8 mouse cellular contexts compared by ENCODE assay signal in the genomic region with DNA sequence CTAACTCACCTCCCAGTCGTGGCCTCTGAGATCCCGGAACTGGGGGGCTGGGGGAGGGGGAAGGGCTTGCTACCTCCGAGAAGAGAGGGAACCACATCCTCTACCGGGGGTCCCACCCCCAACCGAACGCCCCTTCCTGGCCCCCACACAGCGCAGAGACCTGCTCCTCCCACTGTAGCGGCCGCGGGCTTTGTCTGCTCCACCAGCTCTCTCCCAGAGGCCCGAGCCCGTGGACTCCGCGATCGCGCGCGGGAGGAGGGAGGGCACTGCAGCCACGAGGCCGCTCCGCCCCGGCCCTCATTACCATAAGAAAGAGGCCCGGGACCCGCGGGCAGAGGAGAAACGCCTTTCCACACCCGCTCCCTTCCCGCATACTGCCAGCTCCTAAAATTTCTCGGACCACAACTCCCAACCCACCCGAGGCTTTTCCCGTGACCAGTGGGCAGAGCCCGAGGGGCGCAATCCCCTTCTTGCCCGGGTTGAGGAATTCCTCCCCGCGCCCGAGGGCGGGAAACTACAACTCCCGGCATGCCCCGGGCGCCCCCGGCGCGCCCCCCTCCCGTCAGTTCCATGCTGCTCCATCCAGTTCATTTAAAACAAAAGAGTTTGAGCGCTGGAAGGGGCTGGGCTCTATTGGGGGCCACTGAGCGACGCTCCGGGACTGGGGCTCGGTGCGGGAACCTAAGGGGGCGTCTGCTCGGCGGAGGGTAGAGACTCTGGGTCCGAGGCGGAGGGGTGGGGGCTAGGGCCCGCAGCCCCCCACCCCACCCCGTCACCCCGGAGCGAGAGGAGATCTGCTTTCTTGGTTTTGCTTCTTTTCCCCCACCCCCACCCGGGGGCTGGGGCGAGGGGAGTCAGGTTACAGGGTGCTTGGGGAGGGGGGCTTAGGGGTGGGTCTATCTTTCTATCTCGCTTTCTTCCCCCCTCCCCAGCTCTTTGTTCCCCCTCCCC. TPM values are rescaled to one million over a fixed set of nuclear protein-coding genes. Genes with fewer than 3 reads are reported as not detected.
DNase-seq lines count a peak whose midpoint lies in the region; ATAC-seq lines count a peak whose summit lies in the region.

No protein-coding gene starts in this region.

- peak; percentile 79 for ATAC-seq in heart, embryonic 15.5 days (replicated peaks; ENCODE audit: insufficient number of reproducible peaks, insufficient read depth, low FRiP score, low read depth)
- ATAC-seq in liver, embryonic 15.5 days (ENCODE audit: insufficient read depth): peak; percentile 58
- peak; percentile 85 for ATAC-seq in neural tube, embryonic 12.5 days (ENCODE audit: low FRiP score, low read depth)

- peak overlapping the region; percentile 94 for H3K9ac ChIP-seq in heart, embryonic 15.5 days
- peak overlapping the region; percentile 79 for H3K9ac ChIP-seq in liver, embryonic 15.5 days
- H3K9ac ChIP-seq in neural tube, embryonic 12.5 days: peak overlapping the region; percentile 98

- under 1% methylated on average over 62 of the region's 63 CpGs for WGBS in forebrain, embryonic 10.5 days
- under 1% methylated on average over 60 of the region's 63 CpGs for WGBS in heart, embryonic 15.5 days
- WGBS in liver, embryonic 15.5 days (ENCODE audit: insufficient replicate concordance): under 1% methylated on average over 55 of the region's 63 CpGs
- under 1% methylated on average over 63 of the region's 63 CpGs for WGBS in neural tube, embryonic 12.5 days

- DNase-seq in CD4-positive, CD25-positive, alpha-beta regulatory T cell, adult 2 months (ENCODE audit: low read depth, low spot score): peak; percentile 84
- peak; percentile 87 for DNase-seq in brain, embryonic 18.5 days (ENCODE audit: low read depth, low spot score)
- peak; percentile 93 for DNase-seq in forebrain, embryonic 10.5 days (ENCODE audit: extremely low spot score, low spot score)
- DNase-seq in kidney, postnatal 25 days: peak; percentile 86 to 92
- peak; percentile 58 for DNase-seq in telencephalon, adult 2 months (ENCODE audit: low read depth, low spot score)

- H3K4me3 ChIP-seq in forebrain, embryonic 10.5 days: peak overlapping the region; percentile 93
- H3K4me3 ChIP-seq in heart, embryonic 15.5 days: peak overlapping the region; percentile 94
- H3K4me3 ChIP-seq in liver, embryonic 15.5 days (replicated peaks): peak overlapping the region; percentile 72
- peak overlapping the region; percentile 73 for H3K4me3 ChIP-seq in neural tube, embryonic 12.5 days

- H3K36me3 ChIP-seq in forebrain, embryonic 10.5 days (replicated peaks): peaks cover 36% of the 10 kb centered on the region
- H3K36me3 ChIP-seq in heart, embryonic 15.5 days: peaks cover 5% of the 10 kb centered on the region; the same call in 1 of the 2 replicates
- H3K36me3 ChIP-seq in liver, embryonic 15.5 days (replicated peaks): no peaks in the 10 kb centered on the region
- peaks cover 13% of the 10 kb centered on the region for H3K36me3 ChIP-seq in neural tube, embryonic 12.5 days

- peak overlapping the region; percentile 74 for H3K4me2 ChIP-seq in heart, embryonic 15.5 days
- peak overlapping the region; percentile 99 for H3K4me2 ChIP-seq in liver, embryonic 15.5 days
- H3K4me2 ChIP-seq in neural tube, embryonic 12.5 days (replicated peaks): peak overlapping the region; percentile 94

- peaks cover 82% of the 10 kb centered on the region for H3K4me1 ChIP-seq in forebrain, embryonic 10.5 days
- H3K4me1 ChIP-seq in heart, embryonic 15.5 days (replicated peaks): peaks cover 73% of the 10 kb centered on the region
- H3K4me1 ChIP-seq in liver, embryonic 15.5 days (replicated peaks): peaks cover 71% of the 10 kb centered on the region
- peaks cover 63% of the 10 kb centered on the region for H3K4me1 ChIP-seq in neural tube, embryonic 12.5 days

- H3K27me3 ChIP-seq in forebrain, embryonic 10.5 days (ENCODE audit: poor library complexity, severe bottlenecking): no peaks in the 10 kb centered on the region
- H3K27me3 ChIP-seq in heart, embryonic 15.5 days: no peaks in the 10 kb centered on the region
- H3K27me3 ChIP-seq in liver, embryonic 15.5 days: peaks cover 33% of the 10 kb centered on the region
- no peaks in the 10 kb centered on the region for H3K27me3 ChIP-seq in neural tube, embryonic 12.5 days (replicated peaks)

- peak overlapping the region; percentile 99 for H3K27ac ChIP-seq in forebrain, embryonic 10.5 days
- peak overlapping the region; percentile 89 for H3K27ac ChIP-seq in heart, embryonic 15.5 days
- H3K27ac ChIP-seq in liver, embryonic 15.5 days (replicated peaks): peak overlapping the region; percentile 76
- peak overlapping the region; percentile 94 for H3K27ac ChIP-seq in neural tube, embryonic 12.5 days

- no peaks in the 10 kb centered on the region for H3K9me3 ChIP-seq in forebrain, embryonic 10.5 days
- H3K9me3 ChIP-seq in heart, embryonic 15.5 days (replicated peaks): no peaks in the 10 kb centered on the region
- H3K9me3 ChIP-seq in liver, embryonic 15.5 days (replicated peaks): no peaks in the 10 kb centered on the region
- H3K9me3 ChIP-seq in neural tube, embryonic 12.5 days: no peaks in the 10 kb centered on the region

RNA-seq across cellular contexts. Expression of gene Mex3a, which starts 0.6 kb away (rescaled TPM):
- polyA plus RNA-seq in forebrain, embryonic 10.5 days (2016; fragmentation: Nextera tagmentation; extraction: Ambion mirVana): 27.4 and 28.6 TPM in 2 replicates
- polyA plus RNA-seq in heart, embryonic 15.5 days (2015; fragmentation: Nextera tagmentation; extraction: Ambion mirVana): 6.5 and 8.0 TPM in 2 replicates
- 0.60 and 0.67 TPM in 2 replicates for polyA plus RNA-seq in liver, embryonic 15.5 days (2015; fragmentation: Nextera tagmentation; extraction: Ambion mirVana)
- 41.9 and 43.3 TPM in 2 replicates for polyA plus RNA-seq in neural tube, embryonic 12.5 days (2016; fragmentation: Nextera tagmentation; extraction: Ambion mirVana)

RNA-seq across cellular contexts. Expression of gene Rab25, which starts 16.5 kb away (rescaled TPM):
- polyA plus RNA-seq in forebrain, embryonic 10.5 days (2016; fragmentation: Nextera tagmentation; extraction: Ambion mirVana): 2.8 and 4.0 TPM in 2 replicates
- polyA plus RNA-seq in heart, embryonic 15.5 days (2015; fragmentation: Nextera tagmentation; extraction: Ambion mirVana): 0.92 and 4.0 TPM in 2 replicates
- 0.53 TPM in 1 of 2 replicates, not detected in the other for polyA plus RNA-seq in liver, embryonic 15.5 days (2015; fragmentation: Nextera tagmentation; extraction: Ambion mirVana)
- polyA plus RNA-seq in neural tube, embryonic 12.5 days (2016; fragmentation: Nextera tagmentation; extraction: Ambion mirVana): 0.29 and 0.57 TPM in 2 replicates

RNA-seq across cellular contexts. Expression of gene Lamtor2, which starts 21.3 kb away (rescaled TPM):
- 172 and 174 TPM in 2 replicates for polyA plus RNA-seq in forebrain, embryonic 10.5 days (2016; fragmentation: Nextera tagmentation; extraction: Ambion mirVana)
- 119 and 144 TPM in 2 replicates for polyA plus RNA-seq in heart, embryonic 15.5 days (2015; fragmentation: Nextera tagmentation; extraction: Ambion mirVana)
- 104 and 112 TPM in 2 replicates for polyA plus RNA-seq in liver, embryonic 15.5 days (2015; fragmentation: Nextera tagmentation; extraction: Ambion mirVana)
- 143 and 145 TPM in 2 replicates for polyA plus RNA-seq in neural tube, embryonic 12.5 days (2016; fragmentation: Nextera tagmentation; extraction: Ambion mirVana)

RNA-seq across cellular contexts. Expression of gene Lmna, which starts 21.9 kb away (rescaled TPM):
- 11.6 and 11.8 TPM in 2 replicates for polyA plus RNA-seq in forebrain, embryonic 10.5 days (2016; fragmentation: Nextera tagmentation; extraction: Ambion mirVana)
- 110 and 131 TPM in 2 replicates for polyA plus RNA-seq in heart, embryonic 15.5 days (2015; fragmentation: Nextera tagmentation; extraction: Ambion mirVana)
- polyA plus RNA-seq in liver, embryonic 15.5 days (2015; fragmentation: Nextera tagmentation; extraction: Ambion mirVana): 133 and 142 TPM in 2 replicates
- 27.6 and 27.9 TPM in 2 replicates for polyA plus RNA-seq in neural tube, embryonic 12.5 days (2016; fragmentation: Nextera tagmentation; extraction: Ambion mirVana)

RNA-seq across cellular contexts. Expression of gene Ubqln4, which starts 21.9 kb away (rescaled TPM):
- polyA plus RNA-seq in forebrain, embryonic 10.5 days (2016; fragmentation: Nextera tagmentation; extraction: Ambion mirVana): 73.4 and 77.4 TPM in 2 replicates
- polyA plus RNA-seq in heart, embryonic 15.5 days (2015; fragmentation: Nextera tagmentation; extraction: Ambion mirVana): 30.0 and 34.9 TPM in 2 replicates
- polyA plus RNA-seq in liver, embryonic 15.5 days (2015; fragmentation: Nextera tagmentation; extraction: Ambion mirVana): 19.8 and 20.4 TPM in 2 replicates
- polyA plus RNA-seq in neural tube, embryonic 12.5 days (2016; fragmentation: Nextera tagmentation; extraction: Ambion mirVana): 60.0 and 61.6 TPM in 2 replicates

Comparison
In these comparisons a context has a peak if more than half of its experiments do, and no peak if none do; other contexts are left out.
1. Peak in every context shown above with its lines: DNase-seq, ATAC-seq, H3K4me3 ChIP-seq and H3K27ac ChIP-seq.